Mouse (Mus musculus) stomach, postnatal 0 days (tissue): Measurements from ENCODE around the gene Rufy2.

Source experiments
- CTCF ChIP-seq: IDR thresholded peaks from 2 replicates; pipeline ENCODE4 v1.5.1; 2016; ENCODE audit warnings: antibody characterized with exemption, low read depth, mild to moderate bottlenecking, moderate library complexity
- EP300 ChIP-seq: optimal IDR thresholded peaks from 2 replicates; pipeline ENCODE3; 2016; ENCODE audit warnings: antibody characterized with exemption

GRCm38 (mm10) chr10:63025016-63025415 lies 45.0 kb downstream of the Rufy2 start:
- TF ChIP-seq EP300 (no peak), CTCF (no peak)
